Mouse (Mus musculus): ENCODE data around the gene Rps23. TPM values are rescaled to one million over a fixed set of nuclear protein-coding genes. Genes with fewer than 3 reads are reported as not detected.
A peak's percentile ranks its signal among the peaks of the same experiment; 100 is the strongest.

The Rps23 gene
- 132 and 134 TPM in 2 replicates for polyA plus RNA-seq (2014; fragmentation: Nextera tagmentation; extraction: Ambion mirVana)

GRCm38 (mm10) chr13:90922751-90923612 is at the start of gene Rps23:
Gene Rps23 (plus strand): TSS chr13:90922958.
- Histone ChIP-seq H3K4me3 (ENCODE audit: low read depth, low read length) (peak within 1 kb of the TSS; percentile 82), H3K4me1 (ENCODE audit: control insufficient read depth, insufficient read depth, low read length) (peaks cover 6% of the 10 kb centered on the region; the same call in 1 of the 2 replicates), H3K27me3 (ENCODE audit: control insufficient read depth, insufficient read depth, low read length) (no peaks in the 10 kb centered on the region), H3K4me2 (ENCODE audit: low read depth, low read length) (peak within 1 kb of the TSS; percentile 76), H3K27ac (ENCODE audit: low read depth, low read length) (peak within 1 kb of the TSS; percentile 77), H3K9me3 (ENCODE audit: control insufficient read depth, low read length) (no peaks in the 10 kb centered on the region), H3K9ac (replicated peaks; ENCODE audit: low read depth, low read length) (peak within 1 kb of the TSS; percentile 88), H3K36me3 (ENCODE audit: control insufficient read depth, insufficient read depth, low read length) (peaks cover 24% of the 10 kb centered on the region)
- under 1% methylated on average over 57 of the region's 57 CpGs for WGBS
- peak; percentile 98 for ATAC-seq (ENCODE audit: low read depth)

GRCm38 (mm10) chr13:90881727-90882429 is 40.9 kb upstream of the Rps23 start:
- no peak overlapping the region for H3K4me3 ChIP-seq (ENCODE audit: low read depth, low read length)
- H3K9ac ChIP-seq (replicated peaks; ENCODE audit: low read depth, low read length), result no peak overlapping the region
- no peak overlapping the region for H3K27ac ChIP-seq (ENCODE audit: low read depth, low read length)
- H3K36me3 ChIP-seq (ENCODE audit: control insufficient read depth, insufficient read depth, low read length), result no peaks in the 10 kb centered on the region
- H3K9me3 ChIP-seq (ENCODE audit: control insufficient read depth, low read length), result no peaks in the 10 kb centered on the region
- 97% methylated on average over 1 of the region's 1 CpGs for WGBS
- no peak for ATAC-seq (ENCODE audit: low read depth)
- no peak overlapping the region for H3K4me2 ChIP-seq (ENCODE audit: low read depth, low read length)
- H3K27me3 ChIP-seq (ENCODE audit: control insufficient read depth, insufficient read depth, low read length), result no peaks in the 10 kb centered on the region
- H3K4me1 ChIP-seq (ENCODE audit: control insufficient read depth, insufficient read depth, low read length), result no peaks in the 10 kb centered on the region

GRCm38 (mm10) chr13:90885856-90886532 is 36.8 kb upstream of the Rps23 start:
- Histone ChIP-seq H3K36me3 (ENCODE audit: control insufficient read depth, insufficient read depth, low read length) (no peaks in the 10 kb centered on the region), H3K9me3 (ENCODE audit: control insufficient read depth, low read length) (no peaks in the 10 kb centered on the region), H3K9ac (replicated peaks; ENCODE audit: low read depth, low read length) (no peak overlapping the region), H3K4me3 (ENCODE audit: low read depth, low read length) (peak overlapping the region; percentile 30), H3K4me1 (ENCODE audit: control insufficient read depth, insufficient read depth, low read length) (no peaks in the 10 kb centered on the region), H3K27ac (ENCODE audit: low read depth, low read length) (no peak overlapping the region), H3K4me2 (ENCODE audit: low read depth, low read length) (peak overlapping the region; percentile 61), H3K27me3 (ENCODE audit: control insufficient read depth, insufficient read depth, low read length) (no peaks in the 10 kb centered on the region)
- 63% methylated on average over 13 of the region's 13 CpGs for WGBS
- ATAC-seq (ENCODE audit: low read depth), result no peak

- peak overlapping the region; percentile 61 for H3K4me2 ChIP-seq (ENCODE audit: low read depth, low read length)
- no peaks in the 10 kb centered on the region for H3K9me3 ChIP-seq (ENCODE audit: control insufficient read depth, low read length)
- no peak overlapping the region for H3K27ac ChIP-seq (ENCODE audit: low read depth, low read length)
- peak overlapping the region; percentile 30 for H3K4me3 ChIP-seq (ENCODE audit: low read depth, low read length)
- no peak overlapping the region for H3K9ac ChIP-seq (replicated peaks; ENCODE audit: low read depth, low read length)
- no peaks in the 10 kb centered on the region for H3K4me1 ChIP-seq (ENCODE audit: control insufficient read depth, insufficient read depth, low read length)
- no peaks in the 10 kb centered on the region for H3K36me3 ChIP-seq (ENCODE audit: control insufficient read depth, insufficient read depth, low read length)
- H3K27me3 ChIP-seq (ENCODE audit: control insufficient read depth, insufficient read depth, low read length), result no peaks in the 10 kb centered on the region
- peak; percentile 69 for ATAC-seq (ENCODE audit: low read depth)
- under 1% methylated on average over 18 of the region's 18 CpGs for WGBS
These were observed 36.2 kb upstream of the Rps23 start for GRCm38 (mm10) chr13:90886568-90886983.

GRCm38 (mm10) chr13:90890111-90890510 is 32.6 kb upstream of the Rps23 start:
- no peaks in the 10 kb centered on the region for H3K27me3 ChIP-seq (ENCODE audit: control insufficient read depth, insufficient read depth, low read length)
- ATAC-seq (ENCODE audit: low read depth), result no peak
- H3K4me3 ChIP-seq (ENCODE audit: low read depth, low read length), result no peak overlapping the region
- no peaks in the 10 kb centered on the region for H3K36me3 ChIP-seq (ENCODE audit: control insufficient read depth, insufficient read depth, low read length)
- no peak overlapping the region for H3K4me2 ChIP-seq (ENCODE audit: low read depth, low read length)
- no peak overlapping the region for H3K9ac ChIP-seq (replicated peaks; ENCODE audit: low read depth, low read length)
- H3K9me3 ChIP-seq (ENCODE audit: control insufficient read depth, low read length), result no peaks in the 10 kb centered on the region
- no peaks in the 10 kb centered on the region for H3K4me1 ChIP-seq (ENCODE audit: control insufficient read depth, insufficient read depth, low read length)
- H3K27ac ChIP-seq (ENCODE audit: low read depth, low read length), result no peak overlapping the region
- WGBS, result 93% methylated on average over 5 of the region's 5 CpGs

GRCm38 (mm10) chr13:90894819-90895218 is 27.9 kb upstream of the Rps23 start:
- WGBS, result 91% methylated on average over 4 of the region's 4 CpGs
- no peaks in the 10 kb centered on the region for H3K36me3 ChIP-seq (ENCODE audit: control insufficient read depth, insufficient read depth, low read length)

GRCm38 (mm10) chr13:90896098-90896497 is 26.7 kb upstream of the Rps23 start:
- H3K36me3 ChIP-seq (ENCODE audit: control insufficient read depth, insufficient read depth, low read length), result no peaks in the 10 kb centered on the region
- peak; percentile 54; the same call in 1 of the 2 replicates for ATAC-seq (ENCODE audit: low read depth)
- no peak overlapping the region for H3K4me3 ChIP-seq (ENCODE audit: low read depth, low read length)
- H3K27me3 ChIP-seq (ENCODE audit: control insufficient read depth, insufficient read depth, low read length), result no peaks in the 10 kb centered on the region
- no peak overlapping the region for H3K4me2 ChIP-seq (ENCODE audit: low read depth, low read length)
- 26% methylated on average over 2 of the region's 2 CpGs for WGBS
- no peaks in the 10 kb centered on the region for H3K9me3 ChIP-seq (ENCODE audit: control insufficient read depth, low read length)
- H3K27ac ChIP-seq (ENCODE audit: low read depth, low read length), result no peak overlapping the region
- no peaks in the 10 kb centered on the region for H3K4me1 ChIP-seq (ENCODE audit: control insufficient read depth, insufficient read depth, low read length)
- H3K9ac ChIP-seq (replicated peaks; ENCODE audit: low read depth, low read length), result no peak overlapping the region

More at GRCm38 (mm10) chr13:90894819-90895218, 27.9 kb upstream of the Rps23 start:
- ATAC-seq (ENCODE audit: low read depth), result no peak
- no peaks in the 10 kb centered on the region for H3K27me3 ChIP-seq (ENCODE audit: control insufficient read depth, insufficient read depth, low read length)
- H3K4me2 ChIP-seq (ENCODE audit: low read depth, low read length), result no peak overlapping the region
- H3K9ac ChIP-seq (replicated peaks; ENCODE audit: low read depth, low read length), result no peak overlapping the region
- H3K9me3 ChIP-seq (ENCODE audit: control insufficient read depth, low read length), result no peaks in the 10 kb centered on the region
- H3K27ac ChIP-seq (ENCODE audit: low read depth, low read length), result no peak overlapping the region
- no peak overlapping the region for H3K4me3 ChIP-seq (ENCODE audit: low read depth, low read length)
- H3K4me1 ChIP-seq (ENCODE audit: control insufficient read depth, insufficient read depth, low read length), result no peaks in the 10 kb centered on the region

GRCm38 (mm10) chr13:90896821-90897220 is 25.9 kb upstream of the Rps23 start:
- ATAC-seq (ENCODE audit: low read depth), result no peak
- no peaks in the 10 kb centered on the region for H3K27me3 ChIP-seq (ENCODE audit: control insufficient read depth, insufficient read depth, low read length)
- no peaks in the 10 kb centered on the region for H3K4me1 ChIP-seq (ENCODE audit: control insufficient read depth, insufficient read depth, low read length)
- 89% methylated on average over 12 of the region's 12 CpGs for WGBS
- H3K9me3 ChIP-seq (ENCODE audit: control insufficient read depth, low read length), result no peaks in the 10 kb centered on the region
- H3K4me2 ChIP-seq (ENCODE audit: low read depth, low read length), result no peak overlapping the region
- no peaks in the 10 kb centered on the region for H3K36me3 ChIP-seq (ENCODE audit: control insufficient read depth, insufficient read depth, low read length)
- H3K9ac ChIP-seq (replicated peaks; ENCODE audit: low read depth, low read length), result no peak overlapping the region
- H3K27ac ChIP-seq (ENCODE audit: low read depth, low read length), result no peak overlapping the region
- no peak overlapping the region for H3K4me3 ChIP-seq (ENCODE audit: low read depth, low read length)

All from neural tube, embryonic 14.5 days (tissue).